Mouse (Mus musculus) testis, adult 2 months (tissue): ENCODE data around the gene Cenps. TPM values are rescaled to one million over a fixed set of nuclear protein-coding genes. Genes with fewer than 3 reads are reported as not detected.

Source experiments
- H3K27ac ChIP-seq: fragments of 200-500 bp; 2 replicates; pipeline ENCODE4 v1.5.1; 2012; ENCODE audit warnings: low read depth, low read length; ENCODE audit not compliant: control insufficient read depth, insufficient read depth
- H3K27me3 ChIP-seq: fragments of 200-500 bp; 2 replicates; pipeline ENCODE4 v1.6.1; 2012; ENCODE audit warnings: mild to moderate bottlenecking, low read length, moderate library complexity; ENCODE audit not compliant: control insufficient read depth, insufficient read depth
- H3K36me3 ChIP-seq: fragments of 200-500 bp; 2 replicates; pipeline ENCODE4 v1.6.1; 2012; ENCODE audit warnings: mild to moderate bottlenecking, low read length; ENCODE audit not compliant: control insufficient read depth, insufficient read depth
- H3K4me1 ChIP-seq: fragments of 200-500 bp; 2 replicates; pipeline ENCODE4 v1.6.1; 2012; ENCODE audit warnings: low read length; ENCODE audit not compliant: control insufficient read depth, insufficient read depth
- H3K4me3 ChIP-seq: fragments of 200-500 bp; 2 replicates; pipeline ENCODE4 v1.5.1; 2012; ENCODE audit warnings: low read depth, mild to moderate bottlenecking, low read length, moderate library complexity, mixed read lengths; ENCODE audit not compliant: control insufficient read depth
- CTCF ChIP-seq: fragments of 200-500 bp; IDR thresholded peaks from 2 replicates; pipeline ENCODE4 v1.5.1; 2012; ENCODE audit warnings: low read depth, mild to moderate bottlenecking, inconsistent platforms, low read length, moderate library complexity; ENCODE audit not compliant: control insufficient read depth, insufficient read depth, insufficient replicate concordance
- POLR2A ChIP-seq: fragments of 200-500 bp; IDR thresholded peaks from 2 replicates; pipeline ENCODE4 v1.6.1; 2012; ENCODE audit warnings: low read depth, mild to moderate bottlenecking, inconsistent platforms, low read length, moderate library complexity; ENCODE audit not compliant: control insufficient read depth
- polyA plus RNA-seq: library from polyadenylated mRNA; depleted of rRNA; stranded (reverse); fragments of >200 nt; gene quantifications from 2 replicates; pipeline ENCODE4 v1.2.3, GENCODE M21; 2012

Gene Cenps
- polyA plus RNA-seq, 1 experiment = 10.3 TPM

DNA sequence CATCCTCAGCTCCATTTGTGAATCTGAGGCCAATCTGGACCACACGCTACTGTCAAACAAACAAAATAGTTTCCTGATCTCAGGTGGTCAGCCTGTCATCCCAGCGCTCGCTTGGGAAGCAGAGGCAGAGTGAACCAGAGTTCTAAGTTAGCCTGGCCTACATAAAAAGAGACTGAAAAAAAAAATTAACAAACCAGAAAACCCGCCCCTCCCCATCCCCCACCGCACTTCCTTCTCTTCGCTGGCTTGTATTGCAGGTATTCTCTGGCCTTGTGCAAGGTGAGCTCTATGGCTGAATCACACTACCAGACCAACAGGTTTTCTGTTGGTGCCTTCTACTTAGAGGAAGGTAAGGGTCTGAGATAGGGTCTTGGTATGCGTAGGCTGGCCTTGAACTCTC, 10.1 kb upstream of the Cenps start:
- no peaks in the 10 kb centered on the region for H3K36me3 ChIP-seq
- no peak overlapping the region for H3K4me3 ChIP-seq
- TF ChIP-seq CTCF (no peak), POLR2A (no peak)
- H3K4me1 ChIP-seq = peaks cover 8% of the 10 kb centered on the region
- H3K27me3 ChIP-seq = no peaks in the 10 kb centered on the region
- H3K27ac ChIP-seq = no peak overlapping the region

DNA sequence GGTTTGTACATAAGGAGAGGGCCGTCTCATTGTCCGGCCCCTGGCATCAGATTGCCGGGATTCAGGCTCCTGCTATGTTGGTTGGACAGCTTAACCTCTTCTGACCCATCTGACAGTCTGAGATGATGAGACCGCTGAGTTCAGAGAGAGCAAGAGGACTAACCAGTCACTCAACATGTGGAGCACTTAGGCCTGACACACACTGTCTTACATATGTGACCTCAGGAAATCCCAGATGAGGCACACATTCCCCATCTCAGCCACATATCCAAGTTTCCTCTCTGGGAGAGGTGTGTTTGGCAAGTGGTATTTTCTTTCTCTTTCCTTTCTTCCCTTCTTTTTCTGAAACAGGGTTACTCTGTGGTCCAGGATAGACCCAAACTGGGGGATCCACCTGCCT, 7.7 kb upstream of the Cenps start:
- Histone ChIP-seq H3K27ac (no peak overlapping the region), H3K4me1 (peaks cover 8% of the 10 kb centered on the region), H3K27me3 (no peaks in the 10 kb centered on the region), H3K36me3 (no peaks in the 10 kb centered on the region), H3K4me3 (no peak overlapping the region)
- no peak for TF ChIP-seq CTCF
- no peak for TF ChIP-seq POLR2A

DNA sequence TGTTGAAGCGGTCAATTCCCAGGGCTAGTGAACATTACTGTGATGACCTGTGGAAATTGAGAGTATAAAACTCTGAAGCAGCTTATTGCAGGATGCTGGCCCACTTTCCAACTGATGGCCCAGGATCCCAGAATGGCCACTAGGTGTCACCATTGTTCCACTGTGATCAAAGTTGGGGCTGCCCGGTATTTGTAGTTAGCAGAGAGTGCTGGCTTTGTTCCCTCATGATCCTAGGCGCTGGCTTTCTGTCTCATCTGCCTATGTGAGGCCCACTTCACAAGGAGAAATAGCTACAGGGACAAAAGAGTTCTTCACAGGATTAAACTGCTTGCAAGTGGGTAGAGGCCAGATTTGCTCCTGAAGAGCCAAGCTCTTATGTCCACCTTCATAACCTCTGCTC, 7.0 kb upstream of the Cenps start:
- H3K4me3 ChIP-seq = no peak overlapping the region
- no peaks in the 10 kb centered on the region for H3K27me3 ChIP-seq
- H3K36me3 ChIP-seq = no peaks in the 10 kb centered on the region
- TF ChIP-seq CTCF (peak; percentile 75; the same call in 1 of the 2 replicates), POLR2A (no peak)
- peaks cover 8% of the 10 kb centered on the region for H3K4me1 ChIP-seq
- H3K27ac ChIP-seq = no peak overlapping the region

DNA sequence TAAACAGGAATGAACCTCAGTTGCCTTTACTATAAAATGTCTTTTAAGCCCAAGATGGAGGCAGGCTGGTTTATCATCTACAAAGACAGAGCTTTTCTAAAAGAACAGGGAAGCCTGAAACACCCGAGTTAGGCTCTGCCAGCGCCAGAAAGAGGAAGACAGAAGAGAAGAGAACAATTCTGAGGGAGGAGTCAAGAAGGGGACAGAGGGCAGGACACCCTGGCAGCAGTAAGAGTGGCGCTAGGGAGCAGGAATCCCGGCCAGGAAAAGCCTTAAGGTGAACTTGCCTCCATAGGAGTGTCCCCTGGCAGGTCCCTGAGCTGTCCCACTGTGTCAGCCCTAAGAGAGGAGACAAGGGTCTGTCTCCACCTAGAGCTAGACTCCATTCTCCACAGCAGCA, 6.2 kb upstream of the Cenps start:
- Histone ChIP-seq H3K4me3 (no peak overlapping the region), H3K36me3 (no peaks in the 10 kb centered on the region), H3K4me1 (peaks cover 8% of the 10 kb centered on the region), H3K27ac (no peak overlapping the region), H3K27me3 (no peaks in the 10 kb centered on the region)
- TF ChIP-seq POLR2A (no peak), CTCF (no peak)

DNA sequence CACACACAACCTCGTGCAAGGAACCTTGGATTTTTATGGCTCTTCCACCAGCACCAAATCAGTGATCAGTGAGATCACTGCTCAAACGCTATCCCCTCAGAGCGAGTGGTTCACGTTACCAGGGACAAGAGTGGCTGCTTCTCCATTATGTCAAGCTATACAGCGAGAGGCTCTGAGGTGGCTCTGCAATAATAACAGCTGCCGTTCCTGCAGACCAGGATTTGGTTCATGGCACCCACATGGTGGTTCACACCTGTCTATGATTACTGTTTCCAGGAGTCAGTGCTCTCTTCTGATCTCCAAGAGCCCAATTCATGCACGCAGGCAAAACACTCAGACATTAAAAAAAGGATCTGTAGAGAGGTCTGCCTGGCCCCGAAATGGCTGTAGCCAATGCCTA, 1.1 kb upstream of the Cenps start:
- Histone ChIP-seq H3K27ac (no peak overlapping the region), H3K36me3 (no peaks in the 10 kb centered on the region), H3K4me1 (peaks cover 7% of the 10 kb centered on the region), H3K4me3 (no peak overlapping the region), H3K27me3 (no peaks in the 10 kb centered on the region)
- no peak for TF ChIP-seq CTCF
- TF ChIP-seq POLR2A = no peak

DNA sequence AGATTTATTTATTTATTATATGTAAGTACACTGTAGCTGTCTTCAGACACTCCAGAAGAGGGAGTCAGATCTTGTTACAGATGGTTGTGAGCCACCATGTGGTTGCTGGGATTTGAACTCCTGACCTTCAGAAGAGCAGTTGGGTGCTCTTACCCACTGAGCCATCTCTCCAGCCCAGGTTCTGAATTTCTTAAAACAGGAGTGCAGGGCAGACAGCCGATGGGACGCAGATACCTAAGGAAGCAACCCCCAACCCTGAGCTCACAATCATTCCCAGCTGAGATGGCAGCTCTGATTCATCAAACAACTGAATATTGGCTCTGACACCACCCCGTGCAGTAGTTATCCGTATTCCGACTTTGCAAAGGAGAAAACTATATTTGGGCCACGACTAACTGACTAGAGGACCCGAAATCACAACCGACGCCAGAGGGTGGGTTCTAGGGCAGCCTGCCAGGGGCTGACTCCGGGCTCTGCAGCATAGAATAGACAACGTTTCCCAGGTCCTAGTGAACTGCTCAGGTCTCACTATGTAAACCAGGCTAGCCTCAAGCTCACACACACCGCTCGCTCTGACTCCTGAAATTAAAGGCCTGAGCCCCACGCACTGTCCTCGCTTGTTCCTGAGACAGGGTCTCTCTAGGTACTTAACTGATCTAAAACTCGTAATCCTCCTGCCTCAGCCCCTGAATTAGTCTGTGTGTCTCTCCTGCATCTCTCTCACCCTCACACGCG, 1.1 kb downstream of the Cenps start:
- peaks cover 7% of the 10 kb centered on the region for H3K4me1 ChIP-seq
- H3K27me3 ChIP-seq = no peaks in the 10 kb centered on the region
- peak overlapping the region; percentile 99 for H3K4me3 ChIP-seq
- no peaks in the 10 kb centered on the region for H3K36me3 ChIP-seq
- no peak for TF ChIP-seq POLR2A
- no peak for TF ChIP-seq CTCF
- H3K27ac ChIP-seq = no peak overlapping the region

DNA sequence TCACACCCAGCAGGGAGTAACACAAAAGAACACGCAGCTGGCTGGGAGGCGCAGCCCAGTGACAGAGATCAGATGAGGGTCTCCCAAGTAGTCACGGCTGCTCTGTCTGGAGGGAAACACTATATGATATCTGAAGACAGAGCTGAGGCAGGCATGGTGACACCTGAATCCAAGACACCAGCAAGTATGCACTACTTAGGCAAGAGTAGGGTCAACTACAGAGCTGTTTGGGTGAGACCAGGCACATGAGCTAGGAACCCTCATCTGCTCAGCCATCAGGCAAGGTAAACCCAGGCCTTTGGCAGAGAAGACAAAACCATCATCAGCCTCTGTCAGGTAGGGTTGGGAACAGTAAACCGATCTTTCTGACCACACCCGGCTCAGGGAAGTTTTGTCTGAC, 4.0 kb downstream of the Cenps start:
- peaks cover 7% of the 10 kb centered on the region for H3K4me1 ChIP-seq
- TF ChIP-seq POLR2A (no peak), CTCF (no peak)
- H3K27me3 ChIP-seq = no peaks in the 10 kb centered on the region
- no peaks in the 10 kb centered on the region for H3K36me3 ChIP-seq
- H3K4me3 ChIP-seq = no peak overlapping the region
- no peak overlapping the region for H3K27ac ChIP-seq
